In genomic region chr2:173813071-173813470, GRCm38 (mm10) we compare ENCODE assay signal across 20 mouse cellular contexts.
DNase-seq lines count a peak whose midpoint lies in the region; ATAC-seq lines count a peak whose summit lies in the region.
"Had no signal": no experiment of that assay in that cellular context is flagged by ENCODE, and none has a peak within 500 bp of the region (broad histone marks: within the 10 kb centered on the region; RNA-seq: fewer than 3 reads in every experiment).

No protein-coding gene starts in this region.

- peak; percentile 61 to 65 for DNase-seq in cerebellum, postnatal 14 days
- DNase-seq in cerebellum, adult 18-20 months: no peak
- DNase-seq in heart, adult 11 months: peak; percentile 80
- DNase-seq in heart, adult 9 months (ENCODE audit: low spot score in 2 of 2): no peak
- DNase-seq in midbrain, embryonic 11.5 days (ENCODE audit: low spot score, missing footprints): peak; percentile 21
- DNase-seq: adrenal gland, adult 2 months; adrenal gland, postnatal 10 days; adrenal gland, postnatal 25 days; cerebellum, adult 11 months; cerebellum, adult 8-10 months; cerebellum, adult 9-11 months; cerebellum, postnatal 36 days; embryo, embryonic 11 days had no signal

- H3K4me1 ChIP-seq in midbrain, embryonic 11.5 days (ENCODE audit: control insufficient read depth, insufficient read depth, low read length): no peaks in the 10 kb centered on the region
- H3K4me1 ChIP-seq in midbrain, embryonic 15.5 days: no peaks in the 10 kb centered on the region
- H3K4me1 ChIP-seq: embryonic facial prominence, embryonic 13.5 days; embryonic facial prominence, embryonic 15.5 days; forebrain, embryonic 12.5 days had no signal

- no peaks in the 10 kb centered on the region for H3K27me3 ChIP-seq in midbrain, embryonic 11.5 days (ENCODE audit: control insufficient read depth, insufficient read depth, low read length)
- H3K27me3 ChIP-seq in midbrain, embryonic 15.5 days (replicated peaks): no peaks in the 10 kb centered on the region
- H3K27me3 ChIP-seq: embryonic facial prominence, embryonic 13.5 days; embryonic facial prominence, embryonic 15.5 days; forebrain, embryonic 12.5 days had no signal

- no peak for ATAC-seq in midbrain, embryonic 11.5 days (ENCODE audit: low FRiP score)
- ATAC-seq in midbrain, embryonic 15.5 days (replicated peaks): no peak
- ATAC-seq: forebrain, embryonic 14.5 days; forebrain, embryonic 16.5 days had no signal

- no peak overlapping the region for H3K4me2 ChIP-seq in midbrain, embryonic 11.5 days
- H3K4me2 ChIP-seq in midbrain, embryonic 15.5 days: no peak overlapping the region
- H3K4me2 ChIP-seq: embryonic facial prominence, embryonic 13.5 days; embryonic facial prominence, embryonic 15.5 days; forebrain, embryonic 12.5 days had no signal

- H3K4me3 ChIP-seq in midbrain, embryonic 11.5 days (ENCODE audit: low read depth, low read length): no peak overlapping the region
- no peak overlapping the region for H3K4me3 ChIP-seq in midbrain, embryonic 15.5 days
- H3K4me3 ChIP-seq: embryonic facial prominence, embryonic 13.5 days; embryonic facial prominence, embryonic 15.5 days; erythroblast, embryonic 14.5 days; forebrain, embryonic 12.5 days had no signal

- H3K9ac ChIP-seq in midbrain, embryonic 11.5 days (ENCODE audit: low read length): no peak overlapping the region
- H3K9ac ChIP-seq in midbrain, embryonic 15.5 days: no peak overlapping the region
- H3K9ac ChIP-seq: embryonic facial prominence, embryonic 13.5 days; embryonic facial prominence, embryonic 15.5 days; forebrain, embryonic 12.5 days had no signal

- WGBS in midbrain, embryonic 11.5 days: 85% methylated on average over 5 of the region's 5 CpGs
- WGBS in midbrain, embryonic 15.5 days: 79% methylated on average over 5 of the region's 5 CpGs

- H3K9me3 ChIP-seq in midbrain, embryonic 11.5 days (ENCODE audit: control insufficient read depth, low read length): no peaks in the 10 kb centered on the region
- H3K9me3 ChIP-seq in midbrain, embryonic 15.5 days: 0 out of 2 replicates have a peak, but pooled peaks cover 2% of the 10 kb centered on the region

- H3K27ac ChIP-seq in midbrain, embryonic 11.5 days (ENCODE audit: low read depth, low read length): no peak overlapping the region
- no peak overlapping the region for H3K27ac ChIP-seq in midbrain, embryonic 15.5 days
- H3K27ac ChIP-seq: embryonic facial prominence, embryonic 13.5 days; embryonic facial prominence, embryonic 15.5 days; forebrain, embryonic 12.5 days had no signal

- H3K36me3 ChIP-seq in midbrain, embryonic 11.5 days (ENCODE audit: control insufficient read depth, insufficient read depth, low read length): no peaks in the 10 kb centered on the region
- H3K36me3 ChIP-seq in midbrain, embryonic 15.5 days (replicated peaks): no peaks in the 10 kb centered on the region
- H3K36me3 ChIP-seq: embryonic facial prominence, embryonic 13.5 days; embryonic facial prominence, embryonic 15.5 days; forebrain, embryonic 12.5 days had no signal

Comparison
In these comparisons a context has a peak if more than half of its experiments do, and no peak if none do; other contexts are left out.
1. DNase-seq: peak in cerebellum, postnatal 14 days (2 of 2), heart, adult 11 months (single experiment) and midbrain, embryonic 11.5 days (single experiment); none in cerebellum, adult 18-20 months (0 of 2) and heart, adult 9 months (0 of 2).